Mouse (Mus musculus) adrenal gland, postnatal 25 days (tissue): ENCODE data around the gene Elmod2. TPM values are rescaled to one million over a fixed set of nuclear protein-coding genes. Genes with fewer than 3 reads are reported as not detected.

ENCODE experiments used
- DNase-seq: peaks from one replicate; pipeline ENCODE4 v3.0.0; 2021; ENCODE audit warnings: mixed read lengths
- total RNA-seq: library from RNA; stranded (reverse); gene quantifications from 2 replicates; pipeline ENCODE4 v1.2.3, GENCODE M21; 2021

The Elmod2 gene
- total RNA-seq, 1 experiment from 2014 or later, result 30.0 TPM

GRCm38 (mm10) chr8:83274470-83274869, 57.8 kb downstream of the Elmod2 start:
- DNase-seq, result no peak

GRCm38 (mm10) chr8:83272464-83272863, 59.8 kb downstream of the Elmod2 start:
- no peak for DNase-seq

DNA sequence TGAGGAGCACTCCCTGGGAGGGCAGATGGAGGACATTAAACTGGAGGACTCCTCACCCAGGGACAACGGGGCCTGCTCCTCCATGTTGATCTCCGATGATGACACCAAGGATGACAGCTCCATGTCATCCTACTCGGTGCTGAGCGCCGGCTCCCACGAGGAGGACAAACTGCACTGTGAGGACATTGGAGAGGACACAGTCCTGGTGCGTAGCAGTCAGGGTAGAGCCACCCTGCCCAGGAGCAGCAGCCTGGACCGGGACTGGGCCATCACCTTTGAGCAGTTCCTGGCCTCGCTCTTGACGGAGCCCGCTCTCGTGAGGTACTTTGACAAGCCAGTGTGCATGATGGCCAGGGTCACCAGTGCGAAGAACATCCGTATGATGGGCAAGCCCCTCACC, 61.1 kb downstream of the Elmod2 start:
- no peak for DNase-seq

Other genes starting within 250 kb of the Elmod2 start
- 5.0 and 5.7 TPM in 2 replicates for gene Tbc1d9, start 167.1 kb downstream of the Elmod2 start, total RNA-seq
- gene Gm10645, start 166.3 kb downstream of the Elmod2 start, total RNA-seq, result not detected in 2 replicates
- 500 and 879 TPM in 2 replicates for gene Ucp1, start 42.1 kb downstream of the Elmod2 start, total RNA-seq
- gene Mgat4d, start 16.0 kb upstream of the Elmod2 start, total RNA-seq, result not detected in 2 replicates
- 0.18 TPM in 1 of 2 replicates, not detected in the other for gene Clgn, start 57.4 kb upstream of the Elmod2 start, total RNA-seq
- gene Scoc, start 125.9 kb upstream of the Elmod2 start, total RNA-seq, result 62.3 and 76.3 TPM in 2 replicates
- gene Olfr370, start 203.3 kb upstream of the Elmod2 start, total RNA-seq, result not detected in 2 replicates
- 223 and 229 TPM in 2 replicates for gene Ndufb7, start 234.2 kb upstream of the Elmod2 start, total RNA-seq